Mouse (Mus musculus): ENCODE data around the gene Heatr5a. TPM values are rescaled to one million over a fixed set of nuclear protein-coding genes. Genes with fewer than 3 reads are reported as not detected.

Heatr5a gene
- total and polyA plus RNA-seq, 3 experiments, result 20.3 to 24.9 (median 23.0) TPM

GRCm38 (mm10) chr12:51884801-51885200, 86.3 kb downstream of the Heatr5a start:
- DNase-seq, result no peak

- peak; percentile 55 for DNase-seq
Observed at GRCm38 (mm10) chr12:51883297-51883805, 87.8 kb downstream of the Heatr5a start.

GRCm38 (mm10) chr12:51882606-51883296, 88.4 kb downstream of the Heatr5a start:
- peak; percentile 85 for DNase-seq

- DNase-seq, result no peak
Observed at GRCm38 (mm10) chr12:51881775-51882174, 89.3 kb downstream of the Heatr5a start.

GRCm38 (mm10) chr12:51871446-51872144, 99.5 kb downstream of the Heatr5a start:
- no peak for DNase-seq

GRCm38 (mm10) chr12:51869511-51869910, 101.6 kb downstream of the Heatr5a start:
- no peak for DNase-seq

GRCm38 (mm10) chr12:51867076-51867475, 104.0 kb downstream of the Heatr5a start:
- DNase-seq, result no peak

GRCm38 (mm10) chr12:51866226-51866910, 104.8 kb downstream of the Heatr5a start:
- DNase-seq, result peak; percentile 76

GRCm38 (mm10) chr12:51865790-51866179, 105.3 kb downstream of the Heatr5a start:
- peak; percentile 50 for DNase-seq

GRCm38 (mm10) chr12:51865061-51865789, 105.9 kb downstream of the Heatr5a start:
- peak; percentile 73 for DNase-seq

GRCm38 (mm10) chr12:51863116-51864002, 107.8 kb downstream of the Heatr5a start:
- no peak for DNase-seq

GRCm38 (mm10) chr12:51858134-51859028, 112.7 kb downstream of the Heatr5a start:
- no peak for DNase-seq

- DNase-seq, result no peak
Observed at GRCm38 (mm10) chr12:51856768-51857295, 114.3 kb downstream of the Heatr5a start.

GRCm38 (mm10) chr12:51855872-51856271, 115.2 kb downstream of the Heatr5a start:
- no peak for DNase-seq

- no peak for DNase-seq
Observed at GRCm38 (mm10) chr12:51855453-51855852, 115.7 kb downstream of the Heatr5a start.

GRCm38 (mm10) chr12:51851617-51852016, 119.5 kb downstream of the Heatr5a start:
- no peak for DNase-seq

- no peak for DNase-seq
Observed at GRCm38 (mm10) chr12:51851155-51851554, 120.0 kb downstream of the Heatr5a start.

- DNase-seq, result no peak
Observed at GRCm38 (mm10) chr12:51850339-51850738, 120.8 kb downstream of the Heatr5a start.

- no peak for DNase-seq
Observed at GRCm38 (mm10) chr12:51849902-51850301, 121.2 kb downstream of the Heatr5a start.
